Mouse (Mus musculus) layer of hippocampus, adult 11-12 months (tissue): ENCODE results near the gene Vmn1r65.
"Not testable (repeated sequence)": the region's sequence is repeated elsewhere in the genome, so short reads cannot be mapped to it uniquely, and the experiment has no call there.

Experiments used
- DNase-seq: peaks from one replicate; pipeline ENCODE4 v3.0.0; 2022; ENCODE audit warnings: low spot score

Gene Vmn1r65

DNA sequence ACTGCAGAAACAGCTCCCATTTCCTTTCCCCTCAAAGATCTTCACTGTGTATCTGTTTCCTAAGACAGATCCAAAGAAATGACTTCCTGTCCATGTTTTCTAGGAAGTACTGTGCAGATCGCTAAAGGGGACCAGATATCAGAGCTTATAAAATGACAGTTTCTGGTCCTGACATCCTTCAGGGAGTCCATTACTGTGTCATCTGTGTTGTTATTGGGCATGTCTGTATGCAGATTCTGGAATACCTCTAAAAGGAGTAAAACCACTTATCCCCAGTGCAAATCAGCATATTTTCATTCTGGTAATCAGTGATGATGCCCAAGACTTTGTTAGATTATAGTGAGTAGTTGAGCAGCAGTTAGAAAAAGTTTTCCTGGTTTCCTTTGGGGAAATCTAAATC is at the start of gene Vmn1r65:
Gene Vmn1r65 (minus strand): TSS at position 101 of the 400 bp plus-strand sequence.
- no peak for DNase-seq

DNA sequence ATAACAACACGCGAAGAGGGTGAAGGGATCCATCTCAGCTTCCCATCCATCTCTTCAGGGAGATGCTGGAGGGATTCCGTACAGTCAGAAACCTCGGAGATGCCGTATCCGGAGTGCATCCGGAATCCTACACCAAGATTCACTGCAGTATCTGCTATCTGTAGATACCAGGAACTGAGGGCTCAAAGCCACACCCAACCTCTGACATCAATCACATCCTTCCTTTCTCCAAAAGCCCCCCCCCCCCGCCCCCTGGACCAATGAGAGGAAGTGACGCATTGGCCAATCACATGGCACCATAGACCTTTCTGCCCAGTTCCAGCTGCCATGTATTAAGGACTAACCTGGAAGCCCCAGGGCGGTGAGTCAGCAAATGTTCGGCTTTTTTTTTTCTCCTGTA is 34.1 kb upstream of the Vmn1r65 start, which contains the start of gene Nlrp4c:
Gene Nlrp4c (plus strand): TSS at position 301 of the 400 bp plus-strand sequence.
- DNase-seq = no peak

DNA sequence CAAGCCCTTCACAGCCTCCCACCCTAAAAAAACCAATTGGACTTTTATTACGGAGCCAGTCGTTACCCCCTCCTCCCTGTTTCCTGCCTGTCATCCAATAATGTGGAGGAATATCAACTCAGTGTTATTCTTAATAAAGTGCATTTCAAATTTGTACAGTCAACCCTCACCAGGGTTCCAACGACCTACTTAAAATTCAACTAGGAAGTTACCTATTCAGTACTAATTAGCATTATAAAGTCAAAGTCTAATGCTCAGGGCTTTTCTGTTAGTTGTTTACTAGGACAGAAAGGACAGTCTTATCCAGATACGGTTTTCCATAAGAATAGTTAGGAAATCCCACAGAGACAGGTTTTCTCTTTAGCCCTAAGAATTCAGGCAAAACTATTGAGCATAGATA is 28.4 kb downstream of the Vmn1r65 start:
- not testable (repeated sequence) for DNase-seq

DNA sequence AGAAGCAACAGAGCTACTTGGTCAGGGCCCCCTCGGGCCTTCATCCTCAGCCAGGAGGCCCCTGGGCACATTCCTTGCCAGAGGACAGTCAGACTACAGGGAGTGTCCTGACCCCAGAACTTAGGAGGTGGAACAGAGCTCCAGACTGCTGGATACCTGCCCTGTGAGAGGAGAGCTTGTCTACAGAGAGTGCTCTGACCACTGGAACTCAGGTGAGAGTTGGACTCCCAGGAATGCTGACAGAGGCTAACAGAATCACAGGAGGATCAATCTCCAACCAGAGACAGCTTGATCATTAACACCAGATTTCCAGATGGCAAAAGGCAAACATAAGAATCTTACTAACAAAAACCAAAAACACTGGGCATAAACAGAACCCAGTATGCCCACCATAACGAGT is 38.3 kb downstream of the Vmn1r65 start:
- DNase-seq = not testable (repeated sequence)
